Mouse (Mus musculus): ENCODE data around the gene Tshz2. TPM values are rescaled to one million over a fixed set of nuclear protein-coding genes. Genes with fewer than 3 reads are reported as not detected.
"Not testable (repeated sequence)": the region's sequence is repeated elsewhere in the genome, so short reads cannot be mapped to it uniquely, and the experiment has no call there.

Tshz2 gene
- polyA plus RNA-seq, 1 experiment: 16.1 TPM

- no peak overlapping the region for H3K27ac ChIP-seq (ENCODE audit: insufficient read depth, low read length)
- no peaks in the 10 kb centered on the region for H3K27me3 ChIP-seq (ENCODE audit: control insufficient read depth, insufficient read depth, low read length)
- TF ChIP-seq CTCF (IDR thresholded peaks at IDR 0.05; ENCODE audit: borderline replicate concordance, insufficient read depth, low read depth, low read length) (no peak), POLR2A (IDR thresholded peaks at IDR 0.05; ENCODE audit: borderline replicate concordance, insufficient read depth, low read length) (no peak)
- H3K4me1 ChIP-seq (ENCODE audit: control insufficient read depth, insufficient read depth, low read length): no peaks in the 10 kb centered on the region
- DNase-seq: no peak
- 89% methylated on average over 8 of the region's 8 CpGs for WGBS
- H3K4me3 ChIP-seq (replicated peaks; ENCODE audit: insufficient read depth, low read depth, low read length): no peak overlapping the region
These were observed 133.4 kb downstream of the Tshz2 start for GRCm38 (mm10) chr2:169766247-169766646.

- Histone ChIP-seq H3K4me1 (ENCODE audit: control insufficient read depth, insufficient read depth, low read length) (no peaks in the 10 kb centered on the region), H3K4me3 (replicated peaks; ENCODE audit: insufficient read depth, low read depth, low read length) (no peak overlapping the region), H3K27ac (ENCODE audit: insufficient read depth, low read length) (no peak overlapping the region), H3K27me3 (ENCODE audit: control insufficient read depth, insufficient read depth, low read length) (no peaks in the 10 kb centered on the region)
- no peak for DNase-seq
- whole genome bisulfite sequencing: 87% methylated on average over 3 of the region's 3 CpGs
- TF ChIP-seq POLR2A (IDR thresholded peaks at IDR 0.05; ENCODE audit: borderline replicate concordance, insufficient read depth, low read length): no peak
- TF ChIP-seq CTCF (IDR thresholded peaks at IDR 0.05; ENCODE audit: borderline replicate concordance, insufficient read depth, low read depth, low read length): no peak
These were observed 134.5 kb downstream of the Tshz2 start for GRCm38 (mm10) chr2:169767281-169767680.

GRCm38 (mm10) chr2:169775078-169775477 lies 142.3 kb downstream of the Tshz2 start:
- Histone ChIP-seq H3K27me3 (ENCODE audit: control insufficient read depth, insufficient read depth, low read length) (no peaks in the 10 kb centered on the region), H3K27ac (ENCODE audit: insufficient read depth, low read length) (no peak overlapping the region), H3K4me3 (replicated peaks; ENCODE audit: insufficient read depth, low read depth, low read length) (no peak overlapping the region), H3K4me1 (ENCODE audit: control insufficient read depth, insufficient read depth, low read length) (no peaks in the 10 kb centered on the region)
- DNase-seq: no peak
- TF ChIP-seq POLR2A (IDR thresholded peaks at IDR 0.05; ENCODE audit: borderline replicate concordance, insufficient read depth, low read length) (no peak), CTCF (IDR thresholded peaks at IDR 0.05; ENCODE audit: borderline replicate concordance, insufficient read depth, low read depth, low read length) (no peak)
- 59% methylated on average over 4 of the region's 4 CpGs for WGBS

GRCm38 (mm10) chr2:169777242-169777641 lies 144.4 kb downstream of the Tshz2 start:
- no peak overlapping the region for H3K27ac ChIP-seq (ENCODE audit: insufficient read depth, low read length)
- no peaks in the 10 kb centered on the region for H3K4me1 ChIP-seq (ENCODE audit: control insufficient read depth, insufficient read depth, low read length)
- DNase-seq: no peak
- no peak overlapping the region for H3K4me3 ChIP-seq (replicated peaks; ENCODE audit: insufficient read depth, low read depth, low read length)
- H3K27me3 ChIP-seq (ENCODE audit: control insufficient read depth, insufficient read depth, low read length): no peaks in the 10 kb centered on the region
- 75% methylated on average over 4 of the region's 4 CpGs for WGBS
- TF ChIP-seq POLR2A (IDR thresholded peaks at IDR 0.05; ENCODE audit: borderline replicate concordance, insufficient read depth, low read length): no peak
- TF ChIP-seq CTCF (IDR thresholded peaks at IDR 0.05; ENCODE audit: borderline replicate concordance, insufficient read depth, low read depth, low read length): no peak

GRCm38 (mm10) chr2:169777764-169778163 lies 145.0 kb downstream of the Tshz2 start:
- Histone ChIP-seq H3K27ac (ENCODE audit: insufficient read depth, low read length) (no peak overlapping the region), H3K4me1 (ENCODE audit: control insufficient read depth, insufficient read depth, low read length) (no peaks in the 10 kb centered on the region), H3K27me3 (ENCODE audit: control insufficient read depth, insufficient read depth, low read length) (no peaks in the 10 kb centered on the region), H3K4me3 (replicated peaks; ENCODE audit: insufficient read depth, low read depth, low read length) (no peak overlapping the region)
- WGBS: 64% methylated on average over 2 of the region's 2 CpGs
- no peak for DNase-seq
- TF ChIP-seq POLR2A (IDR thresholded peaks at IDR 0.05; ENCODE audit: borderline replicate concordance, insufficient read depth, low read length): no peak
- TF ChIP-seq CTCF (IDR thresholded peaks at IDR 0.05; ENCODE audit: borderline replicate concordance, insufficient read depth, low read depth, low read length): no peak

- Histone ChIP-seq H3K4me1 (ENCODE audit: control insufficient read depth, insufficient read depth, low read length) (no peaks in the 10 kb centered on the region), H3K4me3 (replicated peaks; ENCODE audit: insufficient read depth, low read depth, low read length) (no peak overlapping the region), H3K27ac (ENCODE audit: insufficient read depth, low read length) (no peak overlapping the region), H3K27me3 (ENCODE audit: control insufficient read depth, insufficient read depth, low read length) (no peaks in the 10 kb centered on the region)
- TF ChIP-seq POLR2A (IDR thresholded peaks at IDR 0.05; ENCODE audit: borderline replicate concordance, insufficient read depth, low read length) (no peak), CTCF (IDR thresholded peaks at IDR 0.05; ENCODE audit: borderline replicate concordance, insufficient read depth, low read depth, low read length) (no peak)
- no peak for DNase-seq
- WGBS: 92% methylated on average over 6 of the region's 6 CpGs
These were observed 146.0 kb downstream of the Tshz2 start for GRCm38 (mm10) chr2:169778740-169779345.

GRCm38 (mm10) chr2:169781671-169782070 lies 148.9 kb downstream of the Tshz2 start:
- H3K4me3 ChIP-seq (replicated peaks; ENCODE audit: insufficient read depth, low read depth, low read length); H3K4me1 ChIP-seq (ENCODE audit: control insufficient read depth, insufficient read depth, low read length); H3K27me3 ChIP-seq (ENCODE audit: control insufficient read depth, insufficient read depth, low read length); H3K27ac ChIP-seq (ENCODE audit: insufficient read depth, low read length); DNase-seq: not testable (repeated sequence)

GRCm38 (mm10) chr2:169782874-169783680 lies 150.3 kb downstream of the Tshz2 start:
- no peaks in the 10 kb centered on the region for H3K4me1 ChIP-seq (ENCODE audit: control insufficient read depth, insufficient read depth, low read length)
- DNase-seq: no peak
- H3K27ac ChIP-seq (ENCODE audit: insufficient read depth, low read length): no peak overlapping the region
- no peaks in the 10 kb centered on the region for H3K27me3 ChIP-seq (ENCODE audit: control insufficient read depth, insufficient read depth, low read length)
- TF ChIP-seq POLR2A (IDR thresholded peaks at IDR 0.05; ENCODE audit: borderline replicate concordance, insufficient read depth, low read length) (no peak), CTCF (IDR thresholded peaks at IDR 0.05; ENCODE audit: borderline replicate concordance, insufficient read depth, low read depth, low read length) (no peak)
- no peak overlapping the region for H3K4me3 ChIP-seq (replicated peaks; ENCODE audit: insufficient read depth, low read depth, low read length)
- WGBS: 87% methylated on average over 26 of the region's 26 CpGs
